Mouse (Mus musculus) right cerebral cortex, adult 18-20 months (tissue): ENCODE results near the gene Gm16223.

Source experiments
- DNase-seq: peaks from one replicate; pipeline ENCODE4 v3.0.0; 2022; ENCODE audit warnings: mixed read lengths

Gene Gm16223

DNA sequence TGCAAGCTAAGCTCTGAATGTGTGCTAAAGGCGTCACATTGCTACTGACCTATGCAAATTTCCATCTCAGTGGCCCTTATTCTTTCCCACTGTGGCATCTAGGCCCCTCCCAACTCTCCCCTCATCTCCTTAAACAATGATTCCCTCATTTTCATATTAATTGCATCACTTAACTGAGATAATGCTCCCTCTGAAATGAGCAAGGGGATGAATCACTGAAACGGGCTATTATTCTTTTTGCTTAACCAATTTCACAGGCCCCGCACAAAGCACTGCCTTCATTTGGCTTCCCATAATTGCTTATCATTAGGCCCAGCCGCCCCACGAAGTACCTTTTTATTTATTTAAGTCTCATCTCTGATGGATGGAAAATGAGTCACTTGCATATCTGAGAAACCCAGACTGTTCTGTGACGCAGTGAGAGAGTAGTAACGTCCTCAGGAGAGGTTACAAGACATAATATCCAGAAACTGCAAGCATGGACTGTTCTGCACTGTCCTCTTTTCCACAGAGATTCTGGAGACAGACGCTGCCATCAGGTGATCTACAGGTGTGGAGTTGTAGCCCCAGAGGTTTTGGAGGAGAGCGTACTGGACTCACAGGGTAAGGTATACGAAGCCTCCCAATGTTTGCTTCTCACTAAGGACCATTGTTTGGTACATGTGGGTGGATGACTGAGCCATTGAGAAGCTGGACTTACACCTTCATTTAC, at the start of gene Gm16223:
Gm16223 (plus strand) TSS at position 485 of the 712 bp plus-strand sequence.
- no peak for DNase-seq

- DNase-seq, result no peak
These were observed 45.7 kb upstream of the Gm16223 start for GRCm38 (mm10) chr5:42022029-42022428.

GRCm38 (mm10) chr5:42023521-42023920, 44.2 kb upstream of the Gm16223 start:
- no peak for DNase-seq

DNA sequence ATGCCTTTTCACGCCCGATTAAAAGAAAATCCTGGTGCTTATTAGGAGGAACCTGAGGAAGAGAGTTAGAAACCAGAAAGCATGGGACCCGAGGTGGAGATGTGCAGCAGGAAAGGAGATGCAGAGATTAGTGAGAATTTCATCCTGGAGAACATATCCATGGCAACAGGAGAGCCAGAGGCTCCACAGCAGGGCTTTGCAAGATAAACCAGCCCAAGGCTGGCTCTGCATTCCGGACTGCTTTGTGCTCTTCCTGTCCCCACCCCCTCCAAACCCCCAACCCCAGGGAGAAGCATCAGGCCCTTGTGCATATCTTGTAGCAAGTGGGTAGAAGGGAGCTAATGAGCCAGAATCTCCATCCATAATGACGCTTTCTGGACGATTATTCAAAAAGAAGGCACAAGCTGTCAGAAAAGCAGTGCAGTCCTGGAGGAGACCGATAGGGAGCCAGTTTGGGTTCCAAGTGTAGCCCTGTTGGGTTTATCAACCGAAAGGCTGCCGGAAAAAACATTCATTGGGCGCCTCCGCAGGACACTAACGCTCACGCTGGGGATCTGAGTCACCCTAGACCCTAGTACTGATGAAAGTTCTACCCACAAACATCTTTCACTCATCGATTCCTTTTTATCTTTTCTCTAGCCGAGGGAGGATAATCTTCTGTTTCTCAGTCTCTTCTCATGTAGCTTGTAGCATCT, 31.2 kb upstream of the Gm16223 start:
- DNase-seq, result no peak

DNA sequence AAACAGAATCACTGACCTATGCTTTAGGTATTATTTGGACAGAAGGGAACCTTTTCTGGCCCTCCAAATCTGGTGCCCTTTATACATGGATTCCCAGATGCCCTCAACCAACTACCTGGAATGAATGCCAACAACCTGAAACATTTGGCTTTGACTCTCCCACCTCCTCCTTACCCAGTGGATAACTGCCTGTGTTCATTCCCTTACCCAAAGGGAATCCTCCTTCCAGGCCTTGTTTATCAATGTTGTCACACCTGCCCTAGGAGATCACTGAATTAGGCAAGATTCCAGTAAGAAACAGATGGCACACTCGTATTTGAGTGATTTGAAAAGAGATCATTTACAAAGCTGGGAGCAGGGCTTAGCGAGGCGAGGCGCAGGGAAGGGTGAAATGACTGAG, 13.1 kb upstream of the Gm16223 start:
- no peak for DNase-seq

DNA sequence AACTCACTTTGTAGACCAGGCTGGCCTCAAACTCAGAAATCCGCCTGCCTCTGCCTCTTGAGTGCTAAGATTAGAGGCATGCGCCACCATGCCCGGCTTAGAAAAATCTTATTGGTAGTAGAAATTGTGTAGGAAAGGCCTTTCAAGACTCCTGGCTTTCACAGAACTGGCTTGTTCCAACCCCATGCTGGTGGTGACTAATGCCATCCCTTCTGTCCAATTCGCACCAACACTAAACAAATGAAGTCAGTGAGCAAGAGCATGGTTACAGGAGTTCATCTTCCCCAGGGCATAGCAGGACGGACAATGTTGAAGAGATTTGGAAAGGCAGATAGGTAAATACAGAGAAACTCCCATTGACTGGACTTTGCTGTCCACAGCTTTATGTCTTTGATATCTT, 12.6 kb upstream of the Gm16223 start:
- DNase-seq, result no peak

GRCm38 (mm10) chr5:42065090-42065489, 2.7 kb upstream of the Gm16223 start:
- no peak for DNase-seq

- no peak for DNase-seq
These were observed 685 bp upstream of the Gm16223 start for GRCm38 (mm10) chr5:42067075-42067474.

DNA sequence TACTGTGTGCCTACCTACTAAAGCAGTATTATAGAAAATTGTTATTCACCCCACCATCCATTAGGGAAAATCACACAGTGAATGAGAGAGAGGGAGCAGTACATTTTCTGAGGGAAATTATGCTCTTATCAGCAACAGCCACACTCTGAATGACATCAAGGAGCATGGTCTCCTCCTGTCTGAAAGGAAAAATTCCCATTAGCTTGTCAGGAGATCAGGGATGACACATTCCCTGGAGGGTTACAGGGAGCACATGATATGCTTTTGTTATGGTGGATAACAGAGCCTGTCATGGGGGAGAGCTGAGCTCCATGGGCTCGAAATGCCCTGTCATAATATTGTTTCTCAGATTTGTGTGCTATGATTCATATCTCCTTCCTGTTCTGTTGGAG, 424 bp downstream of the Gm16223 start:
- no peak for DNase-seq

- DNase-seq, result no peak
These were observed 49.0 kb downstream of the Gm16223 start for GRCm38 (mm10) chr5:42116586-42117346.

DNA sequence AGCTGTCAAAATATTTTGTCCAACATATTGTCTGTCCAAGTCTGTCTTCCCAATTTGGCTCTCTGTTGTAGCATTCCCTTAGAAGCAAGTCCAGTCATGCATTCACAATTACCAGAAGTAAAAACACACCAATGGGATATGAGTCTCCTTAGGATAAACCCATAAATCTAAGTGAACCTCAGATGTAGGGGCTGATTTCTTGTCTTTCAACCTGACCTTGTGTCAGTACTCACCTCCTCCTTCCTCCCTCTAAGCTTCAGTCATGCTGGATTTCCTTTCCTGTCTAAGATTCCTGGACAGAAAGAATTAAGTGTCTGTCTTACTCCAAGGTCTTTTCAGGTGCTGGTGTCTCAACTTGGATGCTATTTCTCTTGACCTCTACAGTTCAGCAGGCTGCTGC, 57.8 kb downstream of the Gm16223 start:
- no peak for DNase-seq

GRCm38 (mm10) chr5:42155626-42156025, 87.9 kb downstream of the Gm16223 start:
- DNase-seq, result no peak

DNA sequence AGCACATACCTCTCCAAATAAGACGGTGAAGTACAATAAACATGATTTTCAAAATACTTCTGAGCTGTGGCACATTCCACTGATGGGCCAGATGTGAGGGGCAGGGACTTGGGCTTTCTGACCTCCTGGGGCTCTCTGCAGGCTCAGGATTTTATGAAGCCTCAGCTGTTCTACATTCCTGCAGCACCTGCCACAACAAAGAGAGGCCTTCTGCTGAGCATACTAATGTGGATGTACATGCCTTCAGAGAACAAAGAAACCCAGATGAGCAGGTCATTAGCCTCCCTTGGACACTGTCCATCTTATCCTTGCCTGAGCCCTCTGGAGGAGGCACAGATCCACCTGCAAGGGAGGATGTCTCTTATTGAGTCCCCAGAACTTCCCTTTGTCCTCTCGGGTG, 97.0 kb downstream of the Gm16223 start:
- no peak for DNase-seq

DNA sequence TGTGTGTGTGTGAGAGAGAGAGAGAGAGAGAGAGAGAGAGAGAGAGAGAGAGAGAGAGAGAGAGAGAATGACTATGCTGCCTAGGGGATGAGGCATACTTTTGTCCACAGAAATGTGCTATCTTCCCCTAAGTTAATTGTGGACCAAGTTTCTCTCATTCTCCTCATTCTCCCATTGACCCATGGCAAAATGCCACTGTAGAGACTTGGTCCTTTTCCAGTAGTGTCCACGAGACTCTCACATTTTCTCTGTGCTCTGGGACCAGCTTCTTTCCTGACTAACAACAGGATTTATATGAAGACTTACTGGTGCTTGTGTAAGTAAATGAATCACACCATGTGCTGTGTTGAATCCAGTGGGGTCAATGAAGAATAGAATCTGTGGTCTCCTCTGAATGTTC, 98.6 kb downstream of the Gm16223 start:
- DNase-seq, result no peak

DNA sequence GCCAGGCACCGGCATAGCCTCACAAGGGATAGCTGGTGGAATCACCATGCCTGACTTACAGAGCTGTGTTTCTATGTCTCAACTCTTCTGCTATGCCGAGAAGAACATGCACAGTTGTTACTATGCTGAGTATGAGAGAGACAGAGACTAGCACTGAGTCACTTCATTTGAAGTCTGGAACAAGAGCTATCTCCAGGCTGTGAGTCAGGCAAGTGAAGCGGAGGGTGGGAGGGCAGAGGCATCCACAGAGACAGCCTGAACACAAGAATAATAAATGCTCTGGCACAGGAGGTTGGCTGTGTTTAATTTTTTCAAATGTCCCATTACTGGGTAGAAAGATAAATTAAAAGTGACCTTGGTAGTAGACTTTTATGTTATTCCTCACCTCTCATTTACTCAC, 100.3 kb downstream of the Gm16223 start:
- peak; percentile 71 for DNase-seq

- DNase-seq, result no peak
These were observed 101.0 kb downstream of the Gm16223 start for GRCm38 (mm10) chr5:42168785-42169184.

DNA sequence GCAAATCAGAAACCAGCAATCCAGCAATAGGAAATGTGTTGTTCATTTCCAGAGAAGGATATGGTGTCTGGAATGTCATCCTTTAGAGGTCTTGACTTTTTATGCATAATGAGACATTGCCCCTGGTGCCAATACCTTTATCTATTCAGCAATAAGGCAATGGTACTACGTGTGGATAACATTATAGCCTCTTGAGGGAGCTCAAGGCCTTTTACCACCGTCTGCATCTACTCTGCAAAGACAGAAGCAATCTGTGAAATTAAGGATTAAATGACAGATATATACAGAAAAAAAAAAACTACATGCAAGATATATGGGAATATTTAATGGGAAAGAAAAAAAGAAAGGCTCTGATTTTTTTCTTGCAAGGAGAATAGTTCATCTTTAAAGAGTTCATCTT, 106.3 kb downstream of the Gm16223 start:
- no peak for DNase-seq

DNA sequence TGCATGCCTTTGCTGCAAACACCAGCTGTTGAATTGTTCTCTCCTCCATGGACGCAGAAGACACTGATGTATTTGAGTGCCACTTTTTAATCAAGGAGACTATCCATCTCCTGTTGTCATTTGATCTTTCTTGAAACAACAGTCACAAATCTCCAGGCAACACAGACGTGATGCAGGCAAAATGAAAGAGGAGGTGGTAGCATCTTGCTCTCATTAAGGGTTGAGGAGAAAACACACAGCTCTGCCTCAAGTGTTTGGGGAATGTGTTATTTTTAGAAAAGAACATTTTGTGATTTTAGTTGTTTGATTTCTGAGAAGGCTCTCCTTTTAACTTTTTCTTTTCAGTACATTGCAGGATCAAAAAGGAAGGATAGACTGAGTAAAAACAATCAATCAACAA, 107.7 kb downstream of the Gm16223 start:
- DNase-seq, result no peak

- no peak for DNase-seq
These were observed 130.7 kb downstream of the Gm16223 start for GRCm38 (mm10) chr5:42198493-42198892.

GRCm38 (mm10) chr5:42207456-42208122, 139.8 kb downstream of the Gm16223 start:
- DNase-seq, result no peak

- no peak for DNase-seq
These were observed 144.0 kb downstream of the Gm16223 start for GRCm38 (mm10) chr5:42211554-42212338.

GRCm38 (mm10) chr5:42212353-42212752, 144.6 kb downstream of the Gm16223 start:
- no peak for DNase-seq
